Mouse (Mus musculus) gonadal fat pad, adult 2 months (tissue): Measurements from ENCODE around the gene Abat. TPM values are rescaled to one million over a fixed set of nuclear protein-coding genes. Genes with fewer than 3 reads are reported as not detected.

Experiments used
- DNase-seq: peaks from one replicate; pipeline ENCODE4 v3.0.0-alpha.2; 2012; ENCODE audit warnings: low read depth
- polyA plus RNA-seq: library from polyadenylated mRNA; depleted of rRNA; stranded (reverse); fragments of >200 nt; gene quantifications from 2 replicates; pipeline ENCODE4 v1.2.3, GENCODE M21; 2012

The Abat gene
- polyA plus RNA-seq, 1 experiment: 17.8 TPM

GRCm38 (mm10) chr16:8574316-8574715 lies 61.1 kb downstream of the Abat start:
- no peak for DNase-seq

GRCm38 (mm10) chr16:8576111-8576510 lies 62.9 kb downstream of the Abat start:
- DNase-seq: no peak

GRCm38 (mm10) chr16:8576901-8577300 lies 63.7 kb downstream of the Abat start:
- DNase-seq: no peak

GRCm38 (mm10) chr16:8578326-8578725 lies 65.1 kb downstream of the Abat start:
- no peak for DNase-seq

GRCm38 (mm10) chr16:8579546-8579945 lies 66.3 kb downstream of the Abat start:
- no peak for DNase-seq

- DNase-seq: no peak
Observed at GRCm38 (mm10) chr16:8581661-8582239, 68.5 kb downstream of the Abat start.

- DNase-seq: no peak
Observed at GRCm38 (mm10) chr16:8582579-8583295, 69.5 kb downstream of the Abat start.

- no peak for DNase-seq
Observed at GRCm38 (mm10) chr16:8584248-8584647, 71.0 kb downstream of the Abat start.

- no peak for DNase-seq
Observed at GRCm38 (mm10) chr16:8585056-8585455, 71.8 kb downstream of the Abat start.

GRCm38 (mm10) chr16:8595411-8595810 lies 82.2 kb downstream of the Abat start:
- no peak for DNase-seq

GRCm38 (mm10) chr16:8596336-8596735 lies 83.1 kb downstream of the Abat start:
- DNase-seq: no peak

GRCm38 (mm10) chr16:8597516-8597915 lies 84.3 kb downstream of the Abat start:
- no peak for DNase-seq

GRCm38 (mm10) chr16:8603789-8604188 lies 90.6 kb downstream of the Abat start:
- no peak for DNase-seq

GRCm38 (mm10) chr16:8610397-8610796 lies 97.2 kb downstream of the Abat start:
- no peak for DNase-seq

- no peak for DNase-seq
Observed at GRCm38 (mm10) chr16:8612214-8613005, 99.2 kb downstream of the Abat start.

GRCm38 (mm10) chr16:8613039-8613438 lies 99.8 kb downstream of the Abat start:
- DNase-seq: no peak

GRCm38 (mm10) chr16:8613447-8613846 lies 100.2 kb downstream of the Abat start:
- DNase-seq: no peak

GRCm38 (mm10) chr16:8619659-8620314 lies 106.6 kb downstream of the Abat start:
- DNase-seq: no peak

- DNase-seq: no peak
Observed at GRCm38 (mm10) chr16:8620315-8621115, 107.3 kb downstream of the Abat start.

GRCm38 (mm10) chr16:8630419-8630818 lies 117.2 kb downstream of the Abat start:
- DNase-seq: no peak

GRCm38 (mm10) chr16:8631428-8631827 lies 118.2 kb downstream of the Abat start:
- DNase-seq: no peak

- DNase-seq: no peak
Observed at GRCm38 (mm10) chr16:8636867-8637216, 123.6 kb downstream of the Abat start.
